Mouse (Mus musculus) forebrain, postnatal 0 days (tissue): ENCODE results near the gene Mapk7. TPM values are rescaled to one million over a fixed set of nuclear protein-coding genes. Genes with fewer than 3 reads are reported as not detected.

Source experiments
- ATAC-seq: fragments of 200-750 bp; cut with Nextera tagmentation; 2 replicates; pipeline ENCODE4 v1.8.0; 2017; ENCODE audit warnings: mild to moderate bottlenecking, moderate library complexity
- DNase-seq: peaks from one replicate; pipeline ENCODE4 v3.0.0-alpha.2; 2015
- H3K27ac ChIP-seq: fragments of 300-500 bp; sonication (generic); 2 replicates; pipeline ENCODE4 v1.5.1; 2014; ENCODE audit warnings: low read depth, mild to moderate bottlenecking, antibody characterized with exemption, low read length, moderate library complexity, mixed read lengths
- H3K27me3 ChIP-seq: fragments of 300-500 bp; sonication (generic); 2 replicates; pipeline ENCODE4 v1.6.1; 2014; ENCODE audit warnings: mild to moderate bottlenecking, low read length, mixed read lengths; ENCODE audit not compliant: insufficient read depth
- H3K36me3 ChIP-seq: fragments of 300-500 bp; sonication (generic); 2 replicates; pipeline ENCODE4 v1.6.1; 2014; ENCODE audit warnings: mild to moderate bottlenecking, moderate library complexity; ENCODE audit not compliant: insufficient read depth
- H3K4me1 ChIP-seq: fragments of 300-500 bp; sonication (generic); 2 replicates; pipeline ENCODE4 v1.6.1; 2014; ENCODE audit warnings: antibody characterized with exemption; ENCODE audit not compliant: insufficient read depth
- H3K4me2 ChIP-seq: fragments of 300-500 bp; sonication (generic); 2 replicates; pipeline ENCODE4 v1.6.1; 2014; ENCODE audit warnings: low read depth, mild to moderate bottlenecking, moderate library complexity
- H3K4me3 ChIP-seq: fragments of 300-500 bp; sonication (generic); 2 replicates; pipeline ENCODE4 v1.5.1; 2014; ENCODE audit warnings: low read depth, low read length, mixed read lengths
- H3K9ac ChIP-seq: fragments of 300-500 bp; sonication (generic); 2 replicates; pipeline ENCODE4 v1.6.1; 2014; ENCODE audit warnings: mild to moderate bottlenecking
- H3K9me3 ChIP-seq: fragments of 300-500 bp; sonication (generic); 2 replicates; pipeline ENCODE4 v1.6.1; 2016; ENCODE audit warnings: low read length
- CTCF ChIP-seq: sonication (generic); IDR thresholded peaks from 2 replicates; pipeline ENCODE4 v1.5.1; 2016; ENCODE audit warnings: antibody characterized with exemption, control low read depth, low read depth
- WGBS: fragments of 180-500 bp; shearing (Covaris S2); extraction: QIAGEN DNeasy Blood & Tissue Kit; methylation state at CpG from one replicate; pipeline ENCODE4 v1.1.7; 2014; 5-methylcytosine and 5-hydroxymethylcytosine counted together
- polyA plus RNA-seq: library from polyadenylated mRNA; unstranded; fragments of >200 nt; fragmentation: Nextera tagmentation; extraction: Ambion mirVana; gene quantifications from 2 replicates; pipeline ENCODE4 v1.2.1, GENCODE M21; 2015
- total RNA-seq: library from RNA; depleted of rRNA; stranded (reverse); fragments of >200 nt; gene quantifications from 2 replicates; pipeline ENCODE4 v1.2.3, GENCODE M21; 2014

Gene Mapk7
- total and polyA plus RNA-seq, 2 experiments from 2014 or later = 50.3 to 58.5 TPM

DNA sequence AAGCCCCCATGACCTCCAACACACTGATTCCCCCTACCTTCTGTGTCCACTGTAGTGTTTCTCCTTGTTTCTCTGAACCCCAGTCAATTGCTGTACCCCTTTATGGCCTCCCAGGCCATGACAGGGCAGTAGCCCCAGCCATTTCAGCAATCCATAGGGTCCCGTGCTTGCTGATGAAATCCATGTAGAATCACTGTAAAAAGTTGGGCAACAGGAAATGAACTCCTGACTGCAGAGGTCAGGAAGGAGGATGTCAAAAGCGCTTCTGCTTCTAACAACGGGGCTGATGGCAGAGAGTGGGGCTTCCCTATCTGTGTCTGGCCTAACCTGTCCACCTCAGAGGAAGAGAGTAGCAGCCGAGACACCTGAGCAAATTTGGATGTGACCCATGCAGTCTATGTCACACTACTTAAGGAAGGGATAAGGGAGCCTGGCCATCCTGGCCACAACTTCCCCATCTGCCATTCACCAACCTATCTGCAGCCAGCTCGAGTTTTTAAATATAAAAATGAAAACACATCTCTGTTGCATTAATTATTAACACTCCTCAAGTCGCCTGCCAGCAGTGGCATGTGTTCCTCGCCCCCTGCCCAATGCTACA lies 24.8 kb downstream of the Mapk7 start:
- Histone ChIP-seq H3K27ac (no peak overlapping the region), H3K9ac (no peak overlapping the region), H3K4me2 (no peak overlapping the region), H3K4me3 (no peak overlapping the region), H3K27me3 (no peaks in the 10 kb centered on the region), H3K4me1 (no peaks in the 10 kb centered on the region), H3K9me3 (no peaks in the 10 kb centered on the region), H3K36me3 (no peaks in the 10 kb centered on the region)
- 69% methylated on average over 7 of the region's 7 CpGs for WGBS
- no peak for ATAC-seq
- TF ChIP-seq CTCF = no peak
- no peak for DNase-seq

DNA sequence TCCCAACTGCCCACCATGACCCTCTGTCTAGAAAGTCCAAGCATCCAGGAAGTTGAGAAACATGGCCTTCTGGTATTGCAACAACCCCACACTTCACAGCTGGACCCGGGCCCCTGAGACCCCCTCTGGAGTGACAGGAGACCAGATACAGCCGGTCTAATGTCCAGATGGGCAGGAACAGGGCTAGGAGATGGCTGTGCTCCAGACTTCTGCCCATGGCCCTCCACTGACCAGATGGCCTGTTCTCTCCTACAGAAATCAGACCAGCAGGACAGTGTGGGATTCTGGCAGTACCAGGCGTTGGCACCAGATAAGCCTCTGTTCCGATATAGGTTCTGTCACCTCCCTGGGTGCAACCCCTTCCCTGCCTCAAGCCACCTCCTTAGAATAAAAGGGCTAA lies 25.7 kb downstream of the Mapk7 start:
- Histone ChIP-seq H3K27ac (no peak overlapping the region), H3K9ac (no peak overlapping the region), H3K4me3 (no peak overlapping the region), H3K27me3 (no peaks in the 10 kb centered on the region), H3K4me1 (no peaks in the 10 kb centered on the region), H3K4me2 (no peak overlapping the region), H3K9me3 (no peaks in the 10 kb centered on the region), H3K36me3 (no peaks in the 10 kb centered on the region)
- DNase-seq (no peak), ATAC-seq (no peak)
- no peak for TF ChIP-seq CTCF
- 81% methylated on average over 4 of the region's 4 CpGs for whole genome bisulfite sequencing

DNA sequence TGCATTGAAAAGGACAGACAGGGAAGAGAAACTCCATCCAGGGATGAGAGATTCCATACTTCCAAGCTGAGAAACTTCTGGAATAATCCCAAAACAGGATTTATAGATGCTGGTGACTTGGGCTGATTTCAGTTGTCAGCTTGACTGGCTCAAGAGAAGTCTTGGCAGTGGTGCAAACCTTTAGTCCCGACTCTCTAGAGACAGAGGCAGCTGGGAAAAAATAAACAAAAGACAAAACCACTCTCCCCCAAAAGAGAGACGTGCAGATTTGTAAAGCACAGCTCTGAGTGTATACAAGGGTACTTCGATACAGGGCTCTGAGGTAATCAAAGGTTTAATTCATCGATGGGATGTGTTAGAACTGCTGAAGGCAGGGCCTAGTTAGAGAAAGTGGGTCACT lies 28.8 kb downstream of the Mapk7 start:
- Histone ChIP-seq H3K4me1 (no peaks in the 10 kb centered on the region), H3K9ac (no peak overlapping the region), H3K27me3 (no peaks in the 10 kb centered on the region), H3K27ac (no peak overlapping the region), H3K4me2 (no peak overlapping the region), H3K36me3 (no peaks in the 10 kb centered on the region), H3K9me3 (no peaks in the 10 kb centered on the region), H3K4me3 (no peak overlapping the region)
- ATAC-seq (no peak), DNase-seq (no peak)
- no peak for TF ChIP-seq CTCF
- WGBS = 24% methylated on average over 4 of the region's 4 CpGs

DNA sequence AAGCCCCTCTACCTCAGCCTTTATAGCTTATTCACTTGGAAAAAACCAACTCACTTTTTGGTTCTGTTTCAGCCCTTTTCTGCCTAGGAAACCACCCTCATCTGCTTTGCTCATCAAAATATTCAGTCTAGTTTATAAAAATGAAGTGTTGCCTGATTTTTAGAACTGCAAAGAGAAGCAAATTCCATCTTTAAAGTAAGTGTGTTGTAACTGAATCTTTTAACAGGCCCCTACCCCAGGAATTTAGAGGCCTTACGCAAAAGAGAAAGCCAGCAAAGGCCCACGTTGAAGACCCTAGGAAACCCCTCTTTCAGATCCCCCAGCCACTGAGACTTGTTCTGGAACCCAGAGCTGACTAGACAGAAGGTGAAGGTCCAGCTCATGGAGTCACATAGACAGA lies 30.1 kb downstream of the Mapk7 start:
- TF ChIP-seq CTCF = no peak

DNA sequence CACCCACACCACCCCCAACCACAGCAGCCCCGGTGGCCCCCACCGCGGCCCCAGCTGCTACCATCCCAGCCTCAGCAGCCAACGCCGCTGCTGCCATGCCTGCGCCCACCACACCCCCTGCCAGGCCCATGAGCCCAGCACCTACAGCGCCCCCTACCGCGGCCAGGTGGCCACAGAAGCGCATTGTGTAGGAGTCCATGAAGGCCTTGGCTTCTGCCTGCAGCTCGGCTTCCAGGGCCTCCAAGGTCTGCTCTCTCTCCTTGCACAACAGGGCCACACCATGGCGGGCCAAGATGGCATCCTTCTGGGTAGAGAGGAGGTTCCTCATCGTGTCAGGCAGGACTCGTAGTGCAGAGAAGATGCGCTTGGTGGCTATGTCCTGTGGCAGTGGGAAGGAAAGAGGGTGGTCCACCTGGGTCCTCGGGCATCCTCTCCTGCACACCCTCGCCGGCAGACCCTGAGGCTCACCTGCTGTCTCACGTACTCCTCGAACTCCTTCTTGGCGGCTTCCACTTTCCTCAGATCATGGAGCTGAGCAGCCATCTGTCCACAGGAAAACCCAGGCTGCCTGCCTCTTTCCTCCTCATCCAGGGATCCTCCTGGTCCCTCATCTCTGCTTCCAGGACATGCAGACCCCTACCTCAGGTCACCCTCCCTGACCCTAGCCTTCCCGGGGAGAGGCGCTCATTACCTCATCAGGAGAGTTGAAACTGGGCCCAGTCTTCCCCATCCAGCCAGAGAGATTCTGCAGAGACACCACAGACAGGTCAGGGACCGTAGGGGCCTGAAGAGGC lies 44.5 kb downstream of the Mapk7 start:
- no peak overlapping the region for H3K9ac ChIP-seq

More for the DNA sequence above, 30.1 kb downstream of the Mapk7 start:
- no peaks in the 10 kb centered on the region for H3K36me3 ChIP-seq
- ATAC-seq (no peak), DNase-seq (no peak)
- no peak overlapping the region for H3K4me2 ChIP-seq
- no peaks in the 10 kb centered on the region for H3K9me3 ChIP-seq
- 76% methylated on average over 2 of the region's 2 CpGs for WGBS
- no peaks in the 10 kb centered on the region for H3K4me1 ChIP-seq
- no peak overlapping the region for H3K4me3 ChIP-seq
- no peaks in the 10 kb centered on the region for H3K27me3 ChIP-seq
- no peak overlapping the region for H3K27ac ChIP-seq
- H3K9ac ChIP-seq = no peak overlapping the region

DNA sequence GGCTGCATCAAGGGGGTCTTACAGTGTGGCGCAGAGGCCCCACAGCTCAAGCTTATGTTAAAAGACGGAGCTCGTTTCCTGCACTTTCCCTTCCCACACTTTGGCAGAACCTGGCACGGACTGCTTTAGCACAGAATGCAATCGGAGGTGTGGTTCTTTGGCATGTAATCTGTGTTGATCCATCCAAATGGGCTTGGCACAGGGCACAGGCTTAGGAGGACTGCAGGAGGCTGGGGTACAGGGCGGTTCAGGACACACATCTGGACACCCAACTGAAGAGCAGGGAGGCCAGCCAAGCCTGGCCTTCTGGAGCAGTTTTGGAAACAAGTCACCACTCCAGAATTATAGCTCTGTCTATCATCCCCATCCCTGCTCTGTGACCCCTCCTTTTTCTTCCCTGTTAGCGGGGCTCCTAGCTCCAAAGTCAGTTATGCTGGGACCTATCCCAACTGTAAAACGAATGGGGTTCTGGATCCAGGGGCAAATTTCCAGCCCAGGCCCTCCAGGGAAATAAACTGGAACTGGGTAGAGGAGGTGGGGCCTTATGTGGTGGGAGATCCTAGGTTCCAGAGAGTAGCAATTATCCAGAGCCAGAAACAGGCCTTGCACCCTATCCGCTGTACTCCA lies 45.5 kb downstream of the Mapk7 start:
- Histone ChIP-seq H3K9ac (no peak overlapping the region), H3K9me3 (no peaks in the 10 kb centered on the region), H3K4me1 (peaks cover 5% of the 10 kb centered on the region), H3K36me3 (peaks cover 12% of the 10 kb centered on the region; the same call in 1 of the 2 replicates), H3K27ac (peak overlapping the region; percentile 36; the same call in 1 of the 2 replicates), H3K4me3 (no peak overlapping the region), H3K4me2 (0 out of 2 replicates have a peak overlapping the region, but pooled peaks have one; percentile 10), H3K27me3 (no peaks in the 10 kb centered on the region)
- DNase-seq (peak; percentile 65), ATAC-seq (peak; percentile 50)
- TF ChIP-seq CTCF = no peak
- WGBS = 32% methylated on average over 9 of the region's 9 CpGs

More for the DNA sequence above, 44.5 kb downstream of the Mapk7 start:
- Histone ChIP-seq H3K4me1 (peaks cover 10% of the 10 kb centered on the region), H3K27ac (0 out of 2 replicates have a peak overlapping the region, but pooled peaks have one; percentile 21), H3K27me3 (no peaks in the 10 kb centered on the region), H3K9me3 (no peaks in the 10 kb centered on the region), H3K36me3 (peaks cover 12% of the 10 kb centered on the region; the same call in 1 of the 2 replicates), H3K4me2 (no peak overlapping the region), H3K4me3 (no peak overlapping the region)
- ATAC-seq (no peak), DNase-seq (no peak)
- WGBS = 72% methylated on average over 24 of the region's 24 CpGs
- peak; percentile 43 for TF ChIP-seq CTCF

DNA sequence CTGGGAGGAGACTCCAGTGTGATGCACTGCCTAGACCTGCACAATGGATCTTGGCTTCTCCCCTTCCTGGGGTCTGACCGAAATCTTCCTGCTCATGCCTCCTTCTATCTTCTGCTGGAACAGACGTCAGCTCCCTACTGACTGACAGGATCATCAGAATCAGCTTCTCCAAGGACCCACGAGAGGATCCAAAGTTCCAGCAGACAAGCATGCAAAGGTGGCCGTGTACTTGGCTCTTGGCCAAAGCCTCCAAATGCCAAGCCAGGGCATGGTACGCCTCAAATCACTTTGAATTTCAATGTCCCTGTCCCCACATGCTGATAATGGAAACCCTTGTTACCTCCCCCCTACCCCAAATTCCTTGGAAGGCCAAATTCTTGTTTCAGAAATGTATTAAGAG lies 46.2 kb downstream of the Mapk7 start:
- Histone ChIP-seq H3K27ac (no peak overlapping the region), H3K9ac (no peak overlapping the region), H3K4me1 (peaks cover 5% of the 10 kb centered on the region), H3K4me2 (no peak overlapping the region), H3K4me3 (no peak overlapping the region), H3K27me3 (no peaks in the 10 kb centered on the region), H3K36me3 (peaks cover 12% of the 10 kb centered on the region; the same call in 1 of the 2 replicates), H3K9me3 (no peaks in the 10 kb centered on the region)
- WGBS = 32% methylated on average over 5 of the region's 5 CpGs
- ATAC-seq (no peak), DNase-seq (no peak)
- no peak for TF ChIP-seq CTCF
